Mouse (Mus musculus): ENCODE measurements around the gene Tom1. TPM values are rescaled to one million over a fixed set of nuclear protein-coding genes. Genes with fewer than 3 reads are reported as not detected.
A peak's percentile ranks its signal among the peaks of the same experiment; 100 is the strongest.

Tom1 gene
- polyA plus RNA-seq, 1 experiment from 2014 or later, result 17.9 TPM

DNA sequence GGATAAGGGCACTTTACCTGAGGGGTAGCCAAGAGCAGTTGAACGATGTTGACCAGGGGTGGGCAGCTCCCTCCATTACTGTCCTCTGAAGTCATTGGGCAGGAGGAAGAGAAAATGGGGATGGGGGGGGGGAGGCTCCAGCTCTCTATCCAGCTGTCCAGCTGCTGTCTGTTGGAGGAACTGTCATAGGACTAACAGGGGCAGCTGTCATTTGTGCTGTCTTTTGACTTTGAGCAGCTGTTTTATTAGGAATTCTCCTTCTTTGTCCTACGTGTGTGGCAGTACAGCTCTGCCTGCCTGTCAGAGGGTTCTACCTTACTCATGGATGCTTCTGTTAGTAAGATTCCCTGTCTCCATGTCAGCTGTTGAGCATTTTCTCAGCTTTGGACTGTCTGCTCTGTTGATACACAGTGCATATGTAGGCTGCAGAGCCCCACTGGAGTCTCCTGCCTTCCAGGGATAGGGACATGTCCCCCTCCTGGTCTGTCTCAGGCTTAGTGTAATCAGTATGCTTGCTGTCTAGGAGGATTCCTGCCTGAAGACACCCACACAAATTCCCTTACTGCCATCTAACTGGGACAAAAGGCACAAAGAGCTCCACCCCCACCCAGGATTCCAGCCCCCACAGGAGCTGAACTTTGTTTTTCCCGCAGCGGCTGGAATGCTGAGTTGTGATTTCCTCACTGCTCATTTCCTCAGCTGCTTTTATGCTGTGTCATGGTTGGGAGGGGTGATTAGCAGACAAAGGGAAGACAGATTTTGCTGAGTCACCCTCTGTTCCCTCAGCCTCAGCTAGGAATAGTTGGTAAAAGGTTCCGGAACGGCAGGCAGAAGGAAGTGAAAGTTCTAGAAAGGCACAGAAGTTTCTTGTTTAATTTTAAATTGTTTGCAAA lies 55.7 kb downstream of the Tom1 start:
- peak; percentile 79 for DNase-seq
- Histone ChIP-seq H3K4me3 (ENCODE audit: low read depth, low read length) (no peak overlapping the region), H3K4me2 (ENCODE audit: low read depth, low read length) (peak overlapping the region; percentile 56), H3K9me3 (ENCODE audit: low read length) (no peaks in the 10 kb centered on the region), H3K36me3 (replicated peaks; ENCODE audit: insufficient read depth, low read length) (no peaks in the 10 kb centered on the region), H3K9ac (replicated peaks) (no peak overlapping the region), H3K4me1 (ENCODE audit: insufficient read depth) (peaks cover 35% of the 10 kb centered on the region), H3K27me3 (ENCODE audit: insufficient read depth, low read length) (peaks cover 5% of the 10 kb centered on the region; the same call in 1 of the 2 replicates), H3K27ac (ENCODE audit: low read depth) (peak overlapping the region; percentile 85)
- peak; percentile 69 for ATAC-seq
- TF ChIP-seq EP300 (IDR thresholded peaks at IDR 0.05; ENCODE audit: low read depth), result peak; percentile 84
- no peak for TF ChIP-seq CTCF (IDR thresholded peaks at IDR 0.05; ENCODE audit: low read depth)
- 9% methylated on average over 6 of the region's 6 CpGs for WGBS (ENCODE audit: insufficient replicate concordance)

GRCm38 (mm10) chr8:75090781-75091365 lies 57.4 kb downstream of the Tom1 start:
- Histone ChIP-seq H3K4me3 (ENCODE audit: low read depth, low read length) (no peak overlapping the region), H3K4me1 (ENCODE audit: insufficient read depth) (peaks cover 20% of the 10 kb centered on the region), H3K27ac (ENCODE audit: low read depth) (no peak overlapping the region), H3K36me3 (replicated peaks; ENCODE audit: insufficient read depth, low read length) (no peaks in the 10 kb centered on the region), H3K9ac (replicated peaks) (no peak overlapping the region), H3K9me3 (ENCODE audit: low read length) (no peaks in the 10 kb centered on the region), H3K27me3 (ENCODE audit: insufficient read depth, low read length) (peaks cover 5% of the 10 kb centered on the region; the same call in 1 of the 2 replicates), H3K4me2 (ENCODE audit: low read depth, low read length) (no peak overlapping the region)
- 79% methylated on average over 4 of the region's 4 CpGs for WGBS (ENCODE audit: insufficient replicate concordance)
- TF ChIP-seq EP300 (IDR thresholded peaks at IDR 0.05; ENCODE audit: low read depth), result no peak
- ATAC-seq (no peak), DNase-seq (no peak)

DNA sequence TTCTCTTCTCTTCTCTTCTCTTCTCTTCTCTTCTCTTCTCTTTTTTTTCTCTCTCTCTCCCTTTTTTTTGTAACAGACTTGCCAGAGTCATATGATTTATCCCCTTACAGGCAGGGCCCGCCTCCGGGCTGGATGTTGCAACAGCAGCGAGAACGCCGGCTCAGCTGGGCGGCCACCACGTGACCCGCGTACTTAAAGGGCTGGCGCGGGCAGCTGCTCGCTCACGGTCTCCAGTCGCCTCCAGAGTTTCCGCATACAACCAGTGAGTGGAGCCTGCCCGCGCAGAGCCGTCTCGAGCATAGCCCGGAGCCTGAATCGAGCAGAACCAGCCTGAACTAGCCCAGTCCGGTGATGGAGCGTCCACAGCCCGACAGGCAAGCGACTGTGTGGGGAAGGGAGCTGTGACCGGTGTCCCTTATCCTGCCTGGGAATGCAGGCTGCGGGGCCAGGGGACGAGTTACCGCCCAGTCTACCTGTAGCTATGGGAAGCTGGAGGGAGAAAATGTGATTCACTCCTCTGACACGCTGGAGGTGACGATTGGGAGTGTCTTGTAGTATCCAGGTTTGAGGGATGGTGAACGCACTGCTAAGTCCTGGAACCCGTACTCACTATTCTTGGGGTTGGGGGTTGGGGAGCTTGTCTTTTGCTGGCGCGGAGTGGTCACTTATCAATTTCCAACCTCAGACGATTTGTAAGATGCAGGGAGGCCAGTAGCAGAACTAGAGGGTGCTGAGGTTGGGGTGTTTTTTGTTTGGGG lies 60.1 kb downstream of the Tom1 start, which contains the start of gene Hmox1:
Gene Hmox1 (plus strand): TSS at position 223 of the 758 bp plus-strand sequence.
- WGBS (ENCODE audit: insufficient replicate concordance), result 2% methylated on average over 36 of the region's 36 CpGs
- no peak for TF ChIP-seq EP300 (IDR thresholded peaks at IDR 0.05; ENCODE audit: low read depth)
- TF ChIP-seq CTCF (IDR thresholded peaks at IDR 0.05; ENCODE audit: low read depth), result 0 out of 2 replicates have a peak, but pooled peaks have one; percentile 7
- H3K27ac ChIP-seq (ENCODE audit: low read depth), result peak within 1 kb of the TSS; percentile 74
- ATAC-seq (peak; percentile 84), DNase-seq (peak; percentile 91)
- peaks cover 13% of the 10 kb centered on the region for H3K4me1 ChIP-seq (ENCODE audit: insufficient read depth)
- peak within 1 kb of the TSS; percentile 78 for H3K9ac ChIP-seq (replicated peaks)
- peaks cover 5% of the 10 kb centered on the region; the same call in 1 of the 2 replicates for H3K27me3 ChIP-seq (ENCODE audit: insufficient read depth, low read length)
- H3K9me3 ChIP-seq (ENCODE audit: low read length), result no peaks in the 10 kb centered on the region
- peaks cover 9% of the 10 kb centered on the region for H3K36me3 ChIP-seq (replicated peaks; ENCODE audit: insufficient read depth, low read length)
- H3K4me3 ChIP-seq (ENCODE audit: low read depth, low read length), result peak within 1 kb of the TSS; percentile 66
- peak within 1 kb of the TSS; percentile 85 for H3K4me2 ChIP-seq (ENCODE audit: low read depth, low read length)

DNA sequence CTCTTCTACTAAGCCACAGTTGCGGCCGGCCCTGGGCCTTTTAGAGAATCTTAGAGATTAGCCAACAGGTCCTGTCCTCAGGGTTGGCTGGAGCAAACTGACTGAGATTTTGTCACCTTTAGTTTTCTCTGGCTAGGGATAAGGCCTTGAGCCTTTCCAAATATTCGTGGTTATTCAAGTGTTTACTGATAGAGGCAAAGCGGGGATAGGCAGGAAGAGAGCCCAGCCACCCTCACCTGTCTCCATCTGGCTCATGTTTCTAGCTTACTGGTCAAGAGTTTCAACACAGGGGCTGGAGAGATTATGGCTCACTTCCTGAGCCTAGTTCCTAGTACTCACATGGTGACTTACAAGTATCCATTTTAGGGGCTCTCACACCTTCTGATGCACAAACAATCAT lies 69.5 kb downstream of the Tom1 start:
- Histone ChIP-seq H3K9ac (replicated peaks) (no peak overlapping the region), H3K36me3 (replicated peaks; ENCODE audit: insufficient read depth, low read length) (peaks cover 10% of the 10 kb centered on the region; the same call in 1 of the 2 replicates), H3K27me3 (ENCODE audit: insufficient read depth, low read length) (no peaks in the 10 kb centered on the region), H3K9me3 (ENCODE audit: low read length) (no peaks in the 10 kb centered on the region), H3K4me1 (ENCODE audit: insufficient read depth) (no peaks in the 10 kb centered on the region), H3K4me3 (ENCODE audit: low read depth, low read length) (no peak overlapping the region), H3K27ac (ENCODE audit: low read depth) (no peak overlapping the region), H3K4me2 (ENCODE audit: low read depth, low read length) (no peak overlapping the region)
- ATAC-seq (no peak), DNase-seq (no peak)
- WGBS (ENCODE audit: insufficient replicate concordance), result 69% methylated on average over 4 of the region's 4 CpGs
- TF ChIP-seq CTCF (IDR thresholded peaks at IDR 0.05; ENCODE audit: low read depth), result no peak

GRCm38 (mm10) chr8:75103376-75103878 lies 69.9 kb downstream of the Tom1 start:
- Histone ChIP-seq H3K4me1 (ENCODE audit: insufficient read depth) (peaks cover 2% of the 10 kb centered on the region; the same call in 1 of the 2 replicates), H3K4me2 (ENCODE audit: low read depth, low read length) (no peak overlapping the region), H3K4me3 (ENCODE audit: low read depth, low read length) (no peak overlapping the region), H3K9me3 (ENCODE audit: low read length) (no peaks in the 10 kb centered on the region), H3K9ac (replicated peaks) (no peak overlapping the region), H3K27ac (ENCODE audit: low read depth) (no peak overlapping the region), H3K36me3 (replicated peaks; ENCODE audit: insufficient read depth, low read length) (peaks cover 7% of the 10 kb centered on the region; the same call in 1 of the 2 replicates), H3K27me3 (ENCODE audit: insufficient read depth, low read length) (no peaks in the 10 kb centered on the region)
- no peak for TF ChIP-seq CTCF (IDR thresholded peaks at IDR 0.05; ENCODE audit: low read depth)
- TF ChIP-seq EP300 (IDR thresholded peaks at IDR 0.05; ENCODE audit: low read depth), result no peak
- no peak for DNase-seq
- WGBS (ENCODE audit: insufficient replicate concordance), result 58% methylated on average over 8 of the region's 8 CpGs
- no peak for ATAC-seq

Measured in liver, postnatal 0 days (tissue).